ENCODE assay signal across 17 mouse cellular contexts in the genomic region with DNA sequence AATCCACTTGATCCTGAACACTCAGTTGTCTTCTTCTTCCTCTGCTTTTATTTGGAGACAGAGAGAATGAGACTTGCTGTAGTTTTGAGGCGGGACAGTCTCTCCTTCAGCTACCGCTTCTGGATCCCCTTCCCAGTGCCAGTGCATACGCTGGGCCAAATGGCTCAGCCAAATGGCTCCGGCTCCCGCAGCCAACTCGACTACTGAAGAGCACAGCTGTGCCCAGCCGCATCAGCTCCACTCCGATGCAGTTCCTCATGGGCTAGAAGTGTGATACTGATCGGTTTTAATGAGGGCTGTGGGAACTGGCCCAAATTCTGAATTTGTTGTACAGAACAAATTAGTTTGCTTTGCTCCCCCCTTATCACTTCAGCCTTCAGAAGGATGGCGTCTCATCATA. TPM values are rescaled to one million over a fixed set of nuclear protein-coding genes. Genes with fewer than 3 reads are reported as not detected.
A peak's percentile ranks its signal among the peaks of the same experiment; 100 is the strongest.
DNase-seq lines count a peak whose midpoint lies in the region; ATAC-seq lines count a peak whose summit lies in the region.
"Had no signal": no experiment of that assay in that cellular context is flagged by ENCODE, and none has a peak within 500 bp of the region (broad histone marks: within the 10 kb centered on the region; RNA-seq: fewer than 3 reads in every experiment).

No protein-coding gene starts in this region.

- peak; percentile 73 for ATAC-seq in forebrain, embryonic 14.5 days

- H3K27me3 ChIP-seq in forebrain, embryonic 14.5 days (replicated peaks; ENCODE audit: control insufficient read depth, insufficient read depth, low read length), result no peaks in the 10 kb centered on the region
- H3K27me3 ChIP-seq in forebrain, embryonic 10.5 days (ENCODE audit: poor library complexity, severe bottlenecking), result no peaks in the 10 kb centered on the region
- H3K27me3 ChIP-seq: neural tube, embryonic 12.5 days had no signal

- no peak overlapping the region for H3K9ac ChIP-seq in forebrain, embryonic 14.5 days (ENCODE audit: low read length)
- H3K9ac ChIP-seq: liver, embryonic 14.5 days; neural tube, embryonic 12.5 days had no signal

- no peak overlapping the region for H3K4me3 ChIP-seq in forebrain, embryonic 14.5 days (ENCODE audit: low read depth, low read length)
- no peak overlapping the region for H3K4me3 ChIP-seq in forebrain, embryonic 10.5 days
- H3K4me3 ChIP-seq: neural tube, embryonic 12.5 days had no signal

- H3K9me3 ChIP-seq in forebrain, embryonic 14.5 days (replicated peaks; ENCODE audit: control insufficient read depth, low read length), result no peaks in the 10 kb centered on the region
- no peaks in the 10 kb centered on the region for H3K9me3 ChIP-seq in forebrain, embryonic 10.5 days
- H3K9me3 ChIP-seq: neural tube, embryonic 12.5 days had no signal

- no peaks in the 10 kb centered on the region for H3K4me1 ChIP-seq in forebrain, embryonic 14.5 days (ENCODE audit: control insufficient read depth, insufficient read depth, low read length)
- H3K4me1 ChIP-seq in forebrain, embryonic 10.5 days, result peaks cover 4% of the 10 kb centered on the region
- H3K4me1 ChIP-seq: neural tube, embryonic 12.5 days had no signal

- H3K36me3 ChIP-seq in forebrain, embryonic 14.5 days (ENCODE audit: control insufficient read depth, insufficient read depth, low read length), result no peaks in the 10 kb centered on the region
- H3K36me3 ChIP-seq in forebrain, embryonic 10.5 days (replicated peaks), result no peaks in the 10 kb centered on the region
- H3K36me3 ChIP-seq: neural tube, embryonic 12.5 days had no signal

- DNase-seq in forebrain, embryonic 14.5 days (ENCODE audit: low spot score), result peak; percentile 78
- DNase-seq in forebrain, embryonic 10.5 days (ENCODE audit: extremely low spot score, low spot score), result no peak
- DNase-seq in layer of hippocampus, adult 11-12 months (ENCODE audit: low spot score), result peak; percentile 46
- no peak for DNase-seq in layer of hippocampus, adult 9-10 months (ENCODE audit: low spot score)
- DNase-seq in brain, adult 2 months (ENCODE audit: low read depth, low spot score), result peak; percentile 44
- peak; percentile 42 to 69 for DNase-seq in layer of hippocampus, postnatal 14 days (ENCODE audit: low spot score in 2 of 2)
- no peak for DNase-seq in kidney, postnatal 36 days
- no peak for DNase-seq in kidney, adult 8-10 months
- DNase-seq: adrenal gland, postnatal 14 days; cerebellum, adult 11 months; gastrocnemius, postnatal 25 days; retina, postnatal 1 day; thymus, adult 18-20 months had no signal

- WGBS in forebrain, embryonic 14.5 days, result 54% methylated on average over 10 of the region's 10 CpGs
- 88% methylated on average over 10 of the region's 10 CpGs for WGBS in forebrain, embryonic 10.5 days

- H3K4me2 ChIP-seq in forebrain, embryonic 14.5 days (ENCODE audit: low read length), result no peak overlapping the region
- H3K4me2 ChIP-seq: neural tube, embryonic 12.5 days had no signal

- H3K27ac ChIP-seq in forebrain, embryonic 14.5 days (ENCODE audit: low read depth, low read length), result no peak overlapping the region
- no peak overlapping the region for H3K27ac ChIP-seq in forebrain, embryonic 10.5 days
- H3K27ac ChIP-seq: kidney, postnatal 0 days; liver, embryonic 14.5 days; neural tube, embryonic 12.5 days had no signal

RNA-seq across cellular contexts. Expression of gene Pdyn, which starts 12.7 kb away (rescaled TPM):
- 5.6 and 6.5 TPM in 2 replicates for polyA plus RNA-seq in forebrain, embryonic 14.5 days (2014; fragmentation: Nextera tagmentation; extraction: Ambion mirVana)
- 0.06 and 0.07 TPM in 2 replicates for polyA plus RNA-seq in forebrain, embryonic 10.5 days (2016; fragmentation: Nextera tagmentation; extraction: Ambion mirVana)
- 1 to 10 TPM; 7.1 to 7.5 TPM for total RNA-seq in layer of hippocampus, postnatal 14 days (2021)
- total RNA-seq: adrenal gland, postnatal 14 days; gastrocnemius, postnatal 25 days; megakaryocyte progenitor cell, adult 5-6 weeks had no signal

Comparison
In these comparisons a context has a peak if more than half of its experiments do, and no peak if none do; other contexts are left out.
1. DNase-seq: peak in forebrain, embryonic 14.5 days (single experiment), layer of hippocampus, adult 11-12 months (single experiment), brain, adult 2 months (single experiment) and layer of hippocampus, postnatal 14 days (2 of 2); none in forebrain, embryonic 10.5 days (single experiment), layer of hippocampus, adult 9-10 months (single experiment), kidney, postnatal 36 days (0 of 2) and kidney, adult 8-10 months (0 of 2).